Comparison of ENCODE assay signal across 34 mouse cellular contexts in the genomic region with DNA sequence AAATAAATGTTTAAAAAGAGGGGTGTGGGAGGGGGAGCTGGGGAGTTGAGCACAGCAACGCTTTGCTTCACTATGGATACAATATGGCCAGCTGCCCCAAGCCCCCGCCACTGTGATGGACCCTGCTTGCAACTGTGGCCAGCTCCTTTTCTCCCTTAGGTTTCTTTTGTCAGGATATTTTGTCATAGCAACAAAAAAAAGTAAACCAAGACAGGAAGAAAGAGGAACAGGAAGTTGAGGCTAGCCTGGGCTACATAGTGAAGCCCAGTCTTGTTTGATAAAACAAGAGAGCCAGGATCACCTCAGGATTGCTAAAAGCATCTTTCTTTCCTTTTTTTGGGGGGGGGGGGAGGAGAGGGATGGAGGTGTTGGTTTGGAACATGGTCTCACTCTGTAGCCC.
"Had no signal": no experiment of that assay in that cellular context is flagged by ENCODE, and none has a peak within 500 bp of the region (broad histone marks: within the 10 kb centered on the region; RNA-seq: fewer than 3 reads in every experiment).

No protein-coding gene starts in this region.

- DNase-seq: heart, postnatal 10 days; heart, postnatal 14 days; heart, postnatal 36 days; heart, postnatal 4 days; kidney, adult 11 months; kidney, adult 18-20 months; kidney, adult 2 months; kidney, adult 8-10 months; kidney, adult 9 months; kidney, postnatal 10 days; kidney, postnatal 14 days; kidney, postnatal 36 days; kidney, postnatal 4 days; layer of hippocampus, adult 9-11 months; layer of hippocampus, postnatal 36 days had no signal

- H3K4me3 ChIP-seq: heart, embryonic 10.5 days; heart, embryonic 12.5 days; heart, embryonic 13.5 days; heart, embryonic 15.5 days; hindbrain, embryonic 10.5 days; hindbrain, embryonic 12.5 days; hindbrain, embryonic 13.5 days; hindbrain, embryonic 15.5 days; intestine, embryonic 15.5 days; kidney, embryonic 15.5 days; layer of hippocampus, adult 2 months had no signal

- H3K27ac ChIP-seq: heart, embryonic 10.5 days; heart, embryonic 13.5 days; heart, embryonic 15.5 days; hindbrain, embryonic 10.5 days; hindbrain, embryonic 12.5 days; hindbrain, embryonic 13.5 days; hindbrain, embryonic 14.5 days; hindbrain, embryonic 15.5 days; hindbrain, postnatal 0 days; intestine, embryonic 15.5 days; kidney, embryonic 15.5 days; kidney, postnatal 0 days; layer of hippocampus, adult 2 months had no signal

- H3K9ac ChIP-seq: heart, embryonic 12.5 days; heart, embryonic 13.5 days; heart, embryonic 15.5 days; hindbrain, embryonic 12.5 days; hindbrain, embryonic 13.5 days; hindbrain, embryonic 14.5 days; hindbrain, embryonic 15.5 days; intestine, embryonic 15.5 days; kidney, embryonic 15.5 days had no signal

- H3K27me3 ChIP-seq: heart, embryonic 12.5 days; heart, embryonic 13.5 days; heart, embryonic 15.5 days; hindbrain, embryonic 12.5 days; hindbrain, embryonic 13.5 days; hindbrain, embryonic 15.5 days; intestine, embryonic 15.5 days; kidney, embryonic 15.5 days had no signal

- H3K4me2 ChIP-seq: heart, embryonic 11.5 days; heart, embryonic 12.5 days; heart, embryonic 13.5 days; heart, embryonic 15.5 days; hindbrain, embryonic 12.5 days; hindbrain, embryonic 13.5 days; hindbrain, embryonic 14.5 days; hindbrain, embryonic 15.5 days; intestine, embryonic 15.5 days; kidney, embryonic 15.5 days had no signal

- ATAC-seq: hindbrain, embryonic 16.5 days; hindbrain, postnatal 0 days; inflammation-experienced regulatory T-cells, adult 6 months; intestine, embryonic 15.5 days; intestine, embryonic 16.5 days; intestine, postnatal 0 days had no signal

- H3K9me3 ChIP-seq: heart, embryonic 10.5 days; heart, embryonic 12.5 days; heart, embryonic 13.5 days; heart, embryonic 15.5 days; hindbrain, embryonic 10.5 days; hindbrain, embryonic 12.5 days; hindbrain, embryonic 13.5 days; hindbrain, embryonic 15.5 days; intestine, embryonic 15.5 days; kidney, embryonic 15.5 days had no signal
